Mouse (Mus musculus) intestine, embryonic 14.5 days (tissue): ENCODE measurements at regions not wholly inside any gene's neighbourhood (a gene's known extent, or its start where the extent isn't known, plus 50 kb on each side); places are given as distances from the start of the nearest gene placed in this dataset.

ENCODE experiments used
- ATAC-seq: fragments of 200-750 bp; cut with Nextera tagmentation; replicated peaks from 2 replicates; pipeline ENCODE4 v1.8.0; 2017; ENCODE audit warnings: low read depth, moderate number of reproducible peaks, moderate TSS enrichment, moderate library complexity; ENCODE audit not compliant: low FRiP score, low TSS enrichment
- DNase-seq: peaks from one replicate; pipeline ENCODE4 v3.0.0-alpha.2; 2018; ENCODE audit warnings: low spot score
- H3K27ac ChIP-seq: fragments of 300-500 bp; sonication (generic); 2 replicates; pipeline ENCODE4 v1.5.1; 2014; ENCODE audit warnings: low read depth, mild to moderate bottlenecking, control low read depth
- H3K27me3 ChIP-seq: fragments of 300-500 bp; sonication (generic); replicated peaks from 2 replicates; pipeline ENCODE4 v1.6.1; 2014; ENCODE audit warnings: low read length, control low read depth; ENCODE audit not compliant: control insufficient read depth, insufficient read depth
- H3K36me3 ChIP-seq: fragments of 300-500 bp; sonication (generic); 2 replicates; pipeline ENCODE4 v1.6.1; 2014; ENCODE audit warnings: low read length, control low read depth; ENCODE audit not compliant: control insufficient read depth, insufficient read depth
- H3K4me1 ChIP-seq: fragments of 300-500 bp; sonication (generic); replicated peaks from 2 replicates; pipeline ENCODE4 v1.6.1; 2014; ENCODE audit warnings: low read length, control low read depth, mixed read lengths; ENCODE audit not compliant: control insufficient read depth, insufficient read depth
- H3K4me2 ChIP-seq: fragments of 300-500 bp; sonication (generic); 2 replicates; pipeline ENCODE4 v1.6.1; 2014; ENCODE audit warnings: low read length
- H3K4me3 ChIP-seq: fragments of 300-500 bp; sonication (generic); 2 replicates; pipeline ENCODE4 v1.5.1; 2014; ENCODE audit warnings: low read depth, low read length, control low read depth, mixed read lengths
- H3K9ac ChIP-seq: fragments of 300-500 bp; sonication (generic); 2 replicates; pipeline ENCODE4 v1.6.1; 2014; ENCODE audit warnings: mild to moderate bottlenecking, low read length
- H3K9me3 ChIP-seq: fragments of 300-500 bp; sonication (generic); 2 replicates; pipeline ENCODE4 v1.6.1; 2016; ENCODE audit warnings: low read length, control low read depth; ENCODE audit not compliant: control insufficient read depth
- WGBS: fragments of 180-500 bp; shearing (Covaris S2); extraction: QIAGEN DNeasy Blood & Tissue Kit; methylation state at CpG from one replicate; pipeline ENCODE4 v1.1.7; 2014; 5-methylcytosine and 5-hydroxymethylcytosine counted together

GRCm38 (mm10) chr1:133549816-133550215, 60.3 kb downstream of the Snrpe start:
- no peak for ATAC-seq
- no peak for DNase-seq

GRCm38 (mm10) chr1:133548971-133549370, 61.1 kb downstream of the Snrpe start:
- Histone ChIP-seq H3K4me1 (no peaks in the 10 kb centered on the region), H3K27ac (no peak overlapping the region), H3K4me3 (no peak overlapping the region), H3K9ac (no peak overlapping the region), H3K4me2 (no peak overlapping the region), H3K36me3 (no peaks in the 10 kb centered on the region), H3K27me3 (no peaks in the 10 kb centered on the region), H3K9me3 (no peaks in the 10 kb centered on the region)
- DNase-seq (no peak), ATAC-seq (no peak)
- WGBS: 46% methylated on average over 2 of the region's 2 CpGs

More at GRCm38 (mm10) chr1:133549816-133550215, 60.3 kb downstream of the Snrpe start:
- H3K36me3 ChIP-seq: no peaks in the 10 kb centered on the region
- WGBS: 74% methylated on average over 10 of the region's 10 CpGs
- H3K9ac ChIP-seq: no peak overlapping the region
- no peaks in the 10 kb centered on the region for H3K9me3 ChIP-seq
- H3K27ac ChIP-seq: no peak overlapping the region
- no peak overlapping the region for H3K4me3 ChIP-seq
- no peaks in the 10 kb centered on the region for H3K4me1 ChIP-seq
- no peak overlapping the region for H3K4me2 ChIP-seq
- no peaks in the 10 kb centered on the region for H3K27me3 ChIP-seq

DNA sequence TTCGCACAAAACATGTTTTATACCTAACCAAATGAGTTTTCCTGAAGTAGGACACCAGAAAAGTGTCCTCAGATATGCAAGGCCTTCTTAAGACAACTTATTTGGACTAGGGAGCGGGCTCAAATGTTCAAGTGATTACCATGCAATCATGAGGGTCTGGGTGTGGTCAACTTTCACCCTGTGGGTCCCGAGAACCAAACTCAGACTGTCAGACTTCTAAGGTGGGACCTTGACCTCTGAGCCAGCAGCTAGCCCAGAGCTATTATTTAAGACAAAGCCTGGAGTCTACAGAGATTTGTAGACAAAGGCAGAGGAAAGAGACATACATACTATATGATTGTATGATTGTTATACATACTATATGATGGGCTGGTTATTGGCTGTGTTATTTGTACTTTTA, 62.5 kb downstream of the Snrpe start:
- no peaks in the 10 kb centered on the region for H3K36me3 ChIP-seq
- H3K4me2 ChIP-seq: no peak overlapping the region
- no peaks in the 10 kb centered on the region for H3K9me3 ChIP-seq
- ATAC-seq: no peak
- no peak overlapping the region for H3K4me3 ChIP-seq
- no peak overlapping the region for H3K9ac ChIP-seq
- no peaks in the 10 kb centered on the region for H3K4me1 ChIP-seq
- no peaks in the 10 kb centered on the region for H3K27me3 ChIP-seq
- no peak overlapping the region for H3K27ac ChIP-seq
- WGBS: 71% methylated on average over 3 of the region's 3 CpGs
- DNase-seq: no peak

GRCm38 (mm10) chr1:133544996-133545395, 65.1 kb downstream of the Snrpe start:
- H3K27me3 ChIP-seq: no peaks in the 10 kb centered on the region
- no peaks in the 10 kb centered on the region for H3K9me3 ChIP-seq
- no peak overlapping the region for H3K4me3 ChIP-seq
- no peak overlapping the region for H3K9ac ChIP-seq
- H3K4me1 ChIP-seq: no peaks in the 10 kb centered on the region
- DNase-seq (no peak), ATAC-seq (no peak)
- WGBS: 84% methylated on average over 9 of the region's 9 CpGs
- no peak overlapping the region for H3K27ac ChIP-seq
- no peaks in the 10 kb centered on the region for H3K36me3 ChIP-seq
- no peak overlapping the region for H3K4me2 ChIP-seq

- ATAC-seq: no peak
Measured at GRCm38 (mm10) chr1:133543751-133544150, 66.3 kb downstream of the Snrpe start.

GRCm38 (mm10) chr1:133541996-133542775, 67.9 kb downstream of the Snrpe start:
- H3K4me3 ChIP-seq: no peak overlapping the region
- DNase-seq: no peak
- WGBS: 74% methylated on average over 15 of the region's 15 CpGs

More at GRCm38 (mm10) chr1:133543751-133544150, 66.3 kb downstream of the Snrpe start:
- DNase-seq: no peak
- Histone ChIP-seq H3K36me3 (no peaks in the 10 kb centered on the region), H3K9me3 (no peaks in the 10 kb centered on the region), H3K9ac (no peak overlapping the region), H3K4me2 (no peak overlapping the region), H3K4me1 (no peaks in the 10 kb centered on the region), H3K27me3 (no peaks in the 10 kb centered on the region), H3K27ac (no peak overlapping the region), H3K4me3 (no peak overlapping the region)
- 87% methylated on average over 10 of the region's 10 CpGs for WGBS

GRCm38 (mm10) chr1:133530698-133531097, 79.4 kb downstream of the Snrpe start:
- no peak for ATAC-seq

More at GRCm38 (mm10) chr1:133541996-133542775, 67.9 kb downstream of the Snrpe start:
- ATAC-seq: no peak
- H3K4me2 ChIP-seq: no peak overlapping the region
- H3K4me1 ChIP-seq: no peaks in the 10 kb centered on the region
- H3K27me3 ChIP-seq: no peaks in the 10 kb centered on the region
- H3K9ac ChIP-seq: no peak overlapping the region
- H3K9me3 ChIP-seq: no peaks in the 10 kb centered on the region
- no peaks in the 10 kb centered on the region for H3K36me3 ChIP-seq
- H3K27ac ChIP-seq: peak overlapping the region; percentile 4; the same call in 1 of the 2 replicates

GRCm38 (mm10) chr1:133529817-133530216, 80.3 kb downstream of the Snrpe start:
- no peak overlapping the region for H3K9ac ChIP-seq
- DNase-seq (no peak), ATAC-seq (no peak)
- no peaks in the 10 kb centered on the region for H3K9me3 ChIP-seq
- H3K4me3 ChIP-seq: no peak overlapping the region
- H3K4me1 ChIP-seq: peaks cover 7% of the 10 kb centered on the region; the same call in 1 of the 2 replicates
- H3K27me3 ChIP-seq: no peaks in the 10 kb centered on the region
- H3K27ac ChIP-seq: no peak overlapping the region
- 89% methylated on average over 10 of the region's 10 CpGs for WGBS
- no peaks in the 10 kb centered on the region for H3K36me3 ChIP-seq
- H3K4me2 ChIP-seq: no peak overlapping the region

More at GRCm38 (mm10) chr1:133530698-133531097, 79.4 kb downstream of the Snrpe start:
- H3K27me3 ChIP-seq: no peaks in the 10 kb centered on the region
- no peak overlapping the region for H3K4me3 ChIP-seq
- DNase-seq: no peak
- H3K9me3 ChIP-seq: no peaks in the 10 kb centered on the region
- no peaks in the 10 kb centered on the region for H3K36me3 ChIP-seq
- peaks cover under 1% of the 10 kb centered on the region; the same call in 1 of the 2 replicates for H3K4me1 ChIP-seq
- no peak overlapping the region for H3K4me2 ChIP-seq
- H3K9ac ChIP-seq: no peak overlapping the region
- no peak overlapping the region for H3K27ac ChIP-seq
